Mouse (Mus musculus) limb, embryonic 14.5 days (tissue): ENCODE measurements at regions not wholly inside any gene's neighbourhood (a gene's known extent, or its start where the extent isn't known, plus 50 kb on each side); places are given as distances from the start of the nearest gene placed in this dataset.

Experiments used
- ATAC-seq: fragments of 200-750 bp; cut with Nextera tagmentation; 2 replicates; pipeline ENCODE4 v1.8.0; 2017; ENCODE audit warnings: low read depth, moderate number of reproducible peaks, moderate TSS enrichment; ENCODE audit not compliant: low FRiP score
- DNase-seq: peaks from one replicate; pipeline ENCODE4 v3.0.0-alpha.2; 2015; ENCODE audit warnings: low spot score
- H3K27ac ChIP-seq: fragments of 300-500 bp; sonication (generic); replicated peaks from 2 replicates; pipeline ENCODE4 v1.5.1; 2014; ENCODE audit warnings: low read depth, mild to moderate bottlenecking, low read length, moderate library complexity, mixed read lengths
- H3K27me3 ChIP-seq: fragments of 300-500 bp; sonication (generic); 2 replicates; pipeline ENCODE4 v1.6.1; 2014; ENCODE audit warnings: low read length, mixed read lengths; ENCODE audit not compliant: control insufficient read depth, insufficient read depth
- H3K36me3 ChIP-seq: fragments of 300-500 bp; sonication (generic); 2 replicates; pipeline ENCODE4 v1.6.1; 2014; ENCODE audit warnings: mild to moderate bottlenecking, low read length, moderate library complexity, mixed read lengths; ENCODE audit not compliant: control insufficient read depth, insufficient read depth
- H3K4me1 ChIP-seq: fragments of 300-500 bp; sonication (generic); 2 replicates; pipeline ENCODE4 v1.6.1; 2014; ENCODE audit warnings: antibody characterized with exemption, low read length, mixed read lengths; ENCODE audit not compliant: control insufficient read depth, insufficient read depth
- H3K4me2 ChIP-seq: fragments of 300-500 bp; sonication (generic); replicated peaks from 2 replicates; pipeline ENCODE4 v1.6.1; 2014; ENCODE audit warnings: low read depth, mild to moderate bottlenecking, low read length, moderate library complexity; ENCODE audit not compliant: severe bottlenecking
- H3K4me3 ChIP-seq: fragments of 300-500 bp; sonication (generic); replicated peaks from 2 replicates; pipeline ENCODE4 v1.5.1; 2014; ENCODE audit warnings: low read length
- H3K9ac ChIP-seq: fragments of 300-500 bp; sonication (generic); 2 replicates; pipeline ENCODE4 v1.6.1; 2014; ENCODE audit warnings: mild to moderate bottlenecking, low read depth, low read length, moderate library complexity; ENCODE audit not compliant: severe bottlenecking
- H3K9me3 ChIP-seq: fragments of 300-500 bp; sonication (generic); 2 replicates; pipeline ENCODE4 v1.6.1; 2016; ENCODE audit warnings: low read length; ENCODE audit not compliant: control insufficient read depth
- POLR2A ChIP-seq: fragments of 200-500 bp; IDR thresholded peaks from 2 replicates; pipeline ENCODE4 v1.8.0; 2012; ENCODE audit warnings: inconsistent platforms, mild to moderate bottlenecking, moderate library complexity, borderline replicate concordance; ENCODE audit not compliant: insufficient read depth, insufficient read length; ENCODE audit errors: extremely low read depth
- WGBS: fragments of 180-500 bp; shearing (Covaris S2); extraction: QIAGEN DNeasy Blood & Tissue Kit; methylation state at CpG from one replicate; pipeline ENCODE4 v1.1.7; 2014; 5-methylcytosine and 5-hydroxymethylcytosine counted together

- Histone ChIP-seq H3K36me3 (no peaks in the 10 kb centered on the region), H3K4me3 (no peak overlapping the region), H3K9me3 (no peaks in the 10 kb centered on the region), H3K9ac (no peak overlapping the region), H3K27ac (no peak overlapping the region), H3K4me2 (no peak overlapping the region), H3K4me1 (no peaks in the 10 kb centered on the region), H3K27me3 (no peaks in the 10 kb centered on the region)
- ATAC-seq: no peak
- no peak for TF ChIP-seq POLR2A
- DNase-seq: no peak
These were observed 185.2 kb upstream of the Dgkb start for GRCm38 (mm10) chr12:37632368-37632767.

- Histone ChIP-seq H3K4me3 (no peak overlapping the region), H3K4me2 (no peak overlapping the region), H3K27ac (no peak overlapping the region), H3K4me1 (no peaks in the 10 kb centered on the region), H3K9me3 (no peaks in the 10 kb centered on the region), H3K36me3 (no peaks in the 10 kb centered on the region), H3K27me3 (no peaks in the 10 kb centered on the region), H3K9ac (no peak overlapping the region)
- 69% methylated on average over 4 of the region's 4 CpGs for WGBS
- DNase-seq: no peak
- no peak for TF ChIP-seq POLR2A
- ATAC-seq: no peak
These were observed 184.2 kb upstream of the Dgkb start for GRCm38 (mm10) chr12:37633286-37633685.

GRCm38 (mm10) chr12:37646186-37646585, 171.3 kb upstream of the Dgkb start:
- no peak overlapping the region for H3K9ac ChIP-seq
- H3K4me2 ChIP-seq: no peak overlapping the region
- H3K4me3 ChIP-seq: no peak overlapping the region
- no peaks in the 10 kb centered on the region for H3K9me3 ChIP-seq
- no peak overlapping the region for H3K27ac ChIP-seq
- no peaks in the 10 kb centered on the region for H3K27me3 ChIP-seq
- WGBS: 77% methylated on average over 3 of the region's 3 CpGs
- H3K4me1 ChIP-seq: no peaks in the 10 kb centered on the region
- TF ChIP-seq POLR2A: no peak
- ATAC-seq (no peak), DNase-seq (no peak)
- no peaks in the 10 kb centered on the region for H3K36me3 ChIP-seq

GRCm38 (mm10) chr12:37653287-37653686, 164.2 kb upstream of the Dgkb start:
- no peaks in the 10 kb centered on the region for H3K27me3 ChIP-seq
- H3K4me2 ChIP-seq: no peak overlapping the region
- TF ChIP-seq POLR2A: no peak
- H3K4me1 ChIP-seq: no peaks in the 10 kb centered on the region
- H3K9me3 ChIP-seq: no peaks in the 10 kb centered on the region
- no peaks in the 10 kb centered on the region for H3K36me3 ChIP-seq
- 59% methylated on average over 4 of the region's 4 CpGs for WGBS
- ATAC-seq (no peak), DNase-seq (no peak)
- no peak overlapping the region for H3K9ac ChIP-seq
- no peak overlapping the region for H3K4me3 ChIP-seq
- no peak overlapping the region for H3K27ac ChIP-seq

GRCm38 (mm10) chr12:37654256-37654655, 163.3 kb upstream of the Dgkb start:
- Histone ChIP-seq H3K4me2 (no peak overlapping the region), H3K9me3 (no peaks in the 10 kb centered on the region), H3K27ac (no peak overlapping the region), H3K4me1 (no peaks in the 10 kb centered on the region), H3K9ac (no peak overlapping the region), H3K27me3 (no peaks in the 10 kb centered on the region), H3K4me3 (no peak overlapping the region), H3K36me3 (no peaks in the 10 kb centered on the region)
- ATAC-seq (no peak), DNase-seq (no peak)
- no peak for TF ChIP-seq POLR2A

- Histone ChIP-seq H3K4me1 (no peaks in the 10 kb centered on the region), H3K4me3 (no peak overlapping the region), H3K27ac (no peak overlapping the region), H3K9me3 (no peaks in the 10 kb centered on the region), H3K27me3 (no peaks in the 10 kb centered on the region), H3K4me2 (no peak overlapping the region), H3K9ac (no peak overlapping the region), H3K36me3 (no peaks in the 10 kb centered on the region)
- 80% methylated on average over 1 of the region's 1 CpGs for WGBS
- no peak for TF ChIP-seq POLR2A
- ATAC-seq (no peak), DNase-seq (no peak)
These were observed 157.5 kb upstream of the Dgkb start for GRCm38 (mm10) chr12:37660016-37660415.
